Mouse (Mus musculus): ENCODE data around the gene Kcnk10. TPM values are rescaled to one million over a fixed set of nuclear protein-coding genes. Genes with fewer than 3 reads are reported as not detected.
A peak's percentile ranks its signal among the peaks of the same experiment; 100 is the strongest.

Kcnk10 gene
- total and polyA plus RNA-seq, 2 experiments from 2014 or later: 31.5 to 39.9 TPM

DNA sequence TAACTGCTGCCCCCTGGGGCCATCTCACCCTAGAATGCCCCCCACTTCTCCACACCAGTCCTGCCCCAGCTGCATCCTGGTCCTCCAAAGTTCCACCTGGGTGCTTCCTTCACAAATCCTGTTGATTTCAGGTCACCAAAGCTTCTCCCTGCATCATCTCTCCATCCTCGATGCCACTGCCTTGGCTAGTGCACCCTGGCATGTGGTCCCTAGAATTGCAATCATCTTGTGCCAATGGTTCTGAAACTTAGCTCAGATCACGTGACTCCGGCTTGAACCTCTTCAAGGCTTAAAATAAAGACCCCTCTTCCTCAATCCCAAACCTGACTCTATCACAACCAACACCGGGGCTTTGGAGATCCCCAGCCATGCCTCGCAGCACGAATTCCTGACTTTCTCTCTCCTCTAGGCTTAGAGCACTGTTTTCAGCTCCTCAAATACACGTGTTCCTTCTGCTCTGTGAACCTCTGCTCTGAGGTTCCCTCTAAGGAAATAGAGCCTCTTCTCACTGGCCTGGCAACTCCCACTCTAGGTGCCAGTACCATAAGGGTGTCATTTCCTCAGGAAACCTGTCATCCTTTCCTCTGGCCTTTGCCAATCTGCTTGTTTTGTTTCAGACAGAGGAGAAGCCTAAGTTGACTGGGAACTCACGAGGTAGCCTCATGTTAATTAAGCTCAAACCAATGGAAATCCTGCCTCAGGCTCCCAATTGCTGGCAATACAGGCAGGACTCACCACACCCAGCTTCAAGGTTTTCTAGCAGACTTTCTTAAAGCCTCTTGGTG lies 6.0 kb downstream of the Kcnk10 start:
- no peak for DNase-seq (ENCODE audit: low spot score)
- peak overlapping the region; percentile 91; the same call in 1 of the 2 replicates for H3K9ac ChIP-seq (replicated peaks; ENCODE audit: low read length)
- H3K27ac ChIP-seq: peak overlapping the region; percentile 32; the same call in 1 of the 2 replicates
- H3K4me1 ChIP-seq (ENCODE audit: insufficient read depth, low read length): peaks cover 16% of the 10 kb centered on the region
- H3K27me3 ChIP-seq (ENCODE audit: insufficient read depth, low read length): no peaks in the 10 kb centered on the region
- no peak for TF ChIP-seq CTCF (IDR thresholded peaks at IDR 0.05; ENCODE audit: low read depth)
- WGBS: 25% methylated on average over 8 of the region's 8 CpGs
- H3K36me3 ChIP-seq (ENCODE audit: insufficient read depth, low read length): no peaks in the 10 kb centered on the region
- peak overlapping the region; percentile 60 for H3K4me2 ChIP-seq (ENCODE audit: low read depth, low read length)
- no peaks in the 10 kb centered on the region for H3K9me3 ChIP-seq (ENCODE audit: low read length)
- no peak for ATAC-seq
- peak overlapping the region; percentile 77 for H3K4me3 ChIP-seq (ENCODE audit: low read length)

DNA sequence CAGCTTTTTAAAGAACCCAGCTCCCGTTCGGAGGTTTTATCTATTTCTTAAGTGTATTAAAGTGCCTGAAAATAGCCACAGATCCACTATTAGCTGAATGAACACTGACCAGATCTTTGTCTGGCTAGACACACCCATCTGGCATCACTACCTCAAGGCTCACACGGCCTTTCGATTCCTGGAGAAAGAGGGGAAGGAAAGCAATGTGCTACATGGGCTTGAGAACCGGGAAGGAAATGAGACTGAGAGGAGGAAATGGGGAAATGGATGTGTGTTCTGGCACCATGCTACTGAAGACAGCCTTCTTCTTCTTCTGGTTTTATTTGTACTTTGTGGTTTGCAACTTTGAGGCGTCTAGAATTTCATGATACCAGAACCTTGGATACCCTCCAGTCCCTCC lies 8.7 kb downstream of the Kcnk10 start:
- no peak for ATAC-seq
- H3K4me1 ChIP-seq (ENCODE audit: insufficient read depth, low read length): peaks cover 16% of the 10 kb centered on the region
- H3K36me3 ChIP-seq (ENCODE audit: insufficient read depth, low read length): no peaks in the 10 kb centered on the region
- no peak overlapping the region for H3K4me2 ChIP-seq (ENCODE audit: low read depth, low read length)
- WGBS: 77% methylated on average over 6 of the region's 6 CpGs
- TF ChIP-seq CTCF (IDR thresholded peaks at IDR 0.05; ENCODE audit: low read depth): no peak
- no peaks in the 10 kb centered on the region for H3K27me3 ChIP-seq (ENCODE audit: insufficient read depth, low read length)
- H3K27ac ChIP-seq: no peak overlapping the region
- H3K4me3 ChIP-seq (ENCODE audit: low read length): no peak overlapping the region
- no peaks in the 10 kb centered on the region for H3K9me3 ChIP-seq (ENCODE audit: low read length)
- no peak overlapping the region for H3K9ac ChIP-seq (replicated peaks; ENCODE audit: low read length)
- no peak for DNase-seq (ENCODE audit: low spot score)

DNA sequence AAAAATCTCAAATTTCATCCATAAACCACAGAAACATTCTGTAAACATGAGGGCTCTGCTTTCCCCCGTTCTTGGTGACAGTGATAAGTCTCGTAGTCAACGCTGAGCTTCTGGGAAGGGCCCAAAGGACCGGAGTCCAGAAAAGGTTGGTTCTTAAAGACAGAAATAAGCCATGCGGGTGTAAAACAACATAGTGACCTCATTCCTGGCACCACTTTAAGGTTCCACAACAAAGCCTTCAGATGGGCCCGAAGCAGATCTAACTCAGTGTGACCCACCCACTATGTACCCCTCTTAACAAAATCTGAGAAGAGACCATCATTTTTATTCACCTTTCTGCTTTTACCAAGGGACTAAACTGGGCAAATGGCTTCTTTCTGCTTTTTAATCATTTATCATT lies 10.2 kb downstream of the Kcnk10 start:
- WGBS: 76% methylated on average over 6 of the region's 6 CpGs
- H3K9ac ChIP-seq (replicated peaks; ENCODE audit: low read length): no peak overlapping the region
- no peak overlapping the region for H3K4me3 ChIP-seq (ENCODE audit: low read length)
- no peaks in the 10 kb centered on the region for H3K36me3 ChIP-seq (ENCODE audit: insufficient read depth, low read length)
- no peaks in the 10 kb centered on the region for H3K9me3 ChIP-seq (ENCODE audit: low read length)
- DNase-seq (ENCODE audit: low spot score): no peak
- no peaks in the 10 kb centered on the region for H3K27me3 ChIP-seq (ENCODE audit: insufficient read depth, low read length)
- H3K4me2 ChIP-seq (ENCODE audit: low read depth, low read length): no peak overlapping the region
- H3K27ac ChIP-seq: no peak overlapping the region
- H3K4me1 ChIP-seq (ENCODE audit: insufficient read depth, low read length): peaks cover 19% of the 10 kb centered on the region
- no peak for ATAC-seq
- TF ChIP-seq CTCF (IDR thresholded peaks at IDR 0.05; ENCODE audit: low read depth): no peak

DNA sequence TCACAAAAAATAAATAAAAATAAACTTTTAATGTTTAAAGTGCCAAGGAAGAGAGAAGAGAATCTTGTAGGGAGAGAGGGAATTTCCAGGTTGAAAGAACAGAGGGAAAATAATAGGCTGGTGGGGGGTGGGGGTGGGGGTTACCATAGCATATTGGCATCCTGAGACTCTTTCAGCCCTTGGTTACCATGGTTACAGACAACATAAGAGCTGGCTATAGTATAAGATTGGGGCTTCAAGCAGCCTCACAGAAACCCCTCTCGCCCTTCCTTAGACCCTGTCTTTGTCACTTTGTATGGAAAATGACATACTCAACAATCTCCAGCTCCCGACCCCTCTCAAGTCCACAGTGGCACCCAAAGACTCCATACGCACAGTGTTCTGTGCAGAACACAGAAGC lies 13.7 kb downstream of the Kcnk10 start:
- Histone ChIP-seq H3K9ac (replicated peaks; ENCODE audit: low read length) (no peak overlapping the region), H3K4me2 (ENCODE audit: low read depth, low read length) (no peak overlapping the region), H3K36me3 (ENCODE audit: insufficient read depth, low read length) (no peaks in the 10 kb centered on the region), H3K9me3 (ENCODE audit: low read length) (no peaks in the 10 kb centered on the region), H3K4me3 (ENCODE audit: low read length) (no peak overlapping the region), H3K4me1 (ENCODE audit: insufficient read depth, low read length) (peaks cover 12% of the 10 kb centered on the region; the same call in 1 of the 2 replicates), H3K27me3 (ENCODE audit: insufficient read depth, low read length) (no peaks in the 10 kb centered on the region), H3K27ac (no peak overlapping the region)
- DNase-seq (ENCODE audit: low spot score): peak; percentile 36
- TF ChIP-seq CTCF (IDR thresholded peaks at IDR 0.05; ENCODE audit: low read depth): no peak
- 13% methylated on average over 3 of the region's 3 CpGs for WGBS
- peak; percentile 52; the same call in 1 of the 2 replicates for ATAC-seq

DNA sequence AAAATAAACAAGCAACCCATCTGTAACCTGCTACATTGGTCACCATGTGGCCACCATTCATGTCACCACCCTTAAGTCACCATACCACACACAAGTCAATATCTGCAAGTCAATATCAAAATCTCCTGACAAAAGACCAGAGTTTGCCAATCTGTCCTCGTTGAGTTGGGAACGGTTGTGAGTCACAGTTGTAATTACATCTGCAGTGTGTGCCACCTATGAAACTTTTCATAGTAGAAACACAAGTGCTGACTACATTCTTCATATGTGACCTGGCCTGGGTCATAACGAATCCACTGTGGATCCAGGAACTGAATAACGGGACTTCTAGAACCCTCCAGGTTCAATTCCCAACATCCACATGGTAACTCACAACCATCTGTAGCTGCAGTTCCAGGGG lies 14.8 kb downstream of the Kcnk10 start:
- Histone ChIP-seq H3K9me3 (ENCODE audit: low read length) (no peaks in the 10 kb centered on the region), H3K27me3 (ENCODE audit: insufficient read depth, low read length) (no peaks in the 10 kb centered on the region), H3K9ac (replicated peaks; ENCODE audit: low read length) (no peak overlapping the region), H3K36me3 (ENCODE audit: insufficient read depth, low read length) (no peaks in the 10 kb centered on the region), H3K4me3 (ENCODE audit: low read length) (no peak overlapping the region), H3K27ac (no peak overlapping the region), H3K4me2 (ENCODE audit: low read depth, low read length) (no peak overlapping the region), H3K4me1 (ENCODE audit: insufficient read depth, low read length) (0 out of 2 replicates have a peak, but pooled peaks cover 5% of the 10 kb centered on the region)
- ATAC-seq: no peak
- WGBS: 40% methylated on average over 4 of the region's 4 CpGs
- TF ChIP-seq CTCF (IDR thresholded peaks at IDR 0.05; ENCODE audit: low read depth): no peak
- no peak for DNase-seq (ENCODE audit: low spot score)

DNA sequence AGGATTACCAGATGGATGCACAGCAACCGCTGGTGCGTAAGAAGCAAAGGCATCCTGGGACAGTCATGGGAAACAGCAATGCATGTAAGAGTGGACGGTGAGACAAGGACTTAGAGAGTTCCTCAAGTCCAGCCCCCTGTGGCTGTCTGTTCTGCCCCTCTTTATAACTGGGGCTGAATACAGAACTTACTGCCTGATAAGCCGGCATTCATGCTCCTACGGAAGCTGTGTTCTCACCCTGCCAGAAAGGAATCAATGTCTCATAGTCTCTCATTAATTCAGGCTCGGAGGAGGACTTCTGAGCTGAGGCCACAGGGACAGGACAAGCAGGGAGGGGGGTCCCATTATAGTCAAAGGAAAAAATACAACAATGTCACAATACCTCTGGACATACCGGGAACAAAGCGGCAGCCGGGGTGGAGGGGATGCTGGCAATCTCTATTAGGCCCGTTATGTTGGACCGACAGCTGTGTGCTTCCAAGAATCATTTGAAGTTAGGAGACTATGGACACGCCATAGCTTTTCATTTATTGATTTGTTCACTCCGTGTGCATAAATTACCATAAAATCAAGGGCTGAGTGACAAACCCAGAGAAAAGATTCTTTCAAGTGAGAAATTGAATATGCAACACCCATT lies 15.7 kb downstream of the Kcnk10 start:
- Histone ChIP-seq H3K4me1 (ENCODE audit: insufficient read depth, low read length) (0 out of 2 replicates have a peak, but pooled peaks cover 5% of the 10 kb centered on the region), H3K4me3 (ENCODE audit: low read length) (no peak overlapping the region), H3K27me3 (ENCODE audit: insufficient read depth, low read length) (no peaks in the 10 kb centered on the region), H3K9me3 (ENCODE audit: low read length) (no peaks in the 10 kb centered on the region), H3K4me2 (ENCODE audit: low read depth, low read length) (peak overlapping the region; percentile 30), H3K27ac (peak overlapping the region; percentile 34; the same call in 1 of the 2 replicates), H3K9ac (replicated peaks; ENCODE audit: low read length) (no peak overlapping the region), H3K36me3 (ENCODE audit: insufficient read depth, low read length) (no peaks in the 10 kb centered on the region)
- DNase-seq (ENCODE audit: low spot score) (peak; percentile 49), ATAC-seq (peak; percentile 83)
- TF ChIP-seq CTCF (IDR thresholded peaks at IDR 0.05; ENCODE audit: low read depth): no peak
- WGBS: 18% methylated on average over 13 of the region's 13 CpGs
